Mouse (Mus musculus): ENCODE data around the gene Ssr2. TPM values are rescaled to one million over a fixed set of nuclear protein-coding genes. Genes with fewer than 3 reads are reported as not detected.

Ssr2 gene
- total and polyA plus RNA-seq, 3 experiments = 346 to 377 (median 364) TPM

DNA sequence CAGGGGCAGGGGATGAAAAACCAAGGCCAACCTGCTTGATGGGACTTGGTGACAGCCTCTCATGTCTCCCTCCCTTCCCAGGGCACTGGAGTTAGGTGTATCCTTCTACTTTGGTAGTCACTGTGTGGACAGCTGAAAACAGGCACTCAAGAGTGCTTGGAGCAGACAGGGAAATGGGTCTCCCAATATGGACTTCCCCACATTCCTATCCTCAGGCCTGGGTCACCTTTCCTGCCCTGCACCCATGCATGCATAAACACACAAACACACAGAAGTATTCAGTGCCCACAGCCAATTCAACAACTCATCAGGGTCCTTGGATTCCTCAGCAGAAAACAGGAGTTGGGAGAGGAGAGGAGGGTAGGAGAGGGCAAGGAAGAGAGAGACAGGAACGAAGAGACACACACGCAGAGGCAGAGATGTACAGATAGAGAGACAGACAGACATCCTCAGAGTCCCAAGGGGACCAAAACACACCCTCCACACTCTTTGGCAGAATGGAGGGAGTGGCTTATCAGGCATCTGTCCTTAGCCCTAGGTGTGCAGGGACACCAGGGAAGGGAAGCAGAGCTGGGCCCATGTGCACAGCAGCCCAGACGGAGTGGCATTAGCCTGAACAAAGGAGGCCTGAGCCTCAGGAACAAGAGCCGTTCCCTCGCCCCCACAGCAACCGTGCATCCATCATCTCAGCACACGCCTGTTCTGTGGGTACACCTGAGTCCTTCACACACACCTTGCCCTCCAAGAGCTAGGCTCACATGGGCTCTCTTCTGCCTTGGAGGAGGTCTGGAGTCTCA is 46.3 kb upstream of the Ssr2 start:
- Histone ChIP-seq H3K9ac (ENCODE audit: insufficient read depth, low read depth) (no peak overlapping the region), H3K9me3 (replicated peaks; ENCODE audit: low read length) (no peaks in the 10 kb centered on the region), H3K4me1 (ENCODE audit: control insufficient read depth in 1 of 2, insufficient read depth in 2 of 2) (peaks cover 20 to 49% of the 10 kb centered on the region in 2 experiments), H3K27ac (ENCODE audit: insufficient read depth, low read depth) (no peak overlapping the region), H3K4me3 (replicated peaks in 1 of 3; ENCODE audit: low read depth in 2 of 3, low read length in 2 of 3, poor library complexity in 1 of 3) (no peak overlapping the region), H3K27me3 (replicated peaks) (peaks cover 9% of the 10 kb centered on the region), H3K4me2 (ENCODE audit: insufficient read depth, low read depth, poor library complexity, severe bottlenecking) (no peak overlapping the region), H3K36me3 (replicated peaks in 1 of 2; ENCODE audit: control insufficient read depth in 1 of 2, insufficient read depth in 1 of 2, low read length in 1 of 2) (peaks cover 2 to 25% of the 10 kb centered on the region in 2 experiments), H3K79me2 (replicated peaks; ENCODE audit: control insufficient read depth, extremely low read depth, insufficient read depth, poor library complexity, severe bottlenecking) (no peaks in the 10 kb centered on the region)
- no peak for DNase-seq (ENCODE audit: extremely low read depth)
- in situ Hi-C loops (cut with MboI; ENCODE audit: low pct_ligation_motif_present, low pct_unique_long_range_greater_than_20kb, low sequenced_read_pairs) = no loop called here
- no peak for TF ChIP-seq SMC3 (IDR thresholded peaks at IDR 0.05; ENCODE audit: low read depth, low read length)
- TF ChIP-seq RAD21 (IDR thresholded peaks at IDR 0.05; ENCODE audit: low read depth, low read length) = no peak
- TF ChIP-seq MYC (IDR thresholded peaks at IDR 0.05; ENCODE audit: low read depth, low read length) = no peak
- no peak for TF ChIP-seq MAFK (IDR thresholded peaks at IDR 0.05; ENCODE audit: insufficient replicate concordance, low read length)
- TF ChIP-seq RCOR1 (conservative IDR thresholded peaks at IDR 0.05; ENCODE audit: low read depth, low read length) = no peak
- no peak for TF ChIP-seq UBTF (IDR thresholded peaks at IDR 0.05; ENCODE audit: low read depth, low read length)
- no peak for TF ChIP-seq POLR2AphosphoS2 (IDR thresholded peaks at IDR 0.05; ENCODE audit: low read depth, low read length)
- TF ChIP-seq GABPA (IDR thresholded peaks at IDR 0.05; ENCODE audit: insufficient replicate concordance, low read depth, low read length) = no peak
- no peak for TF ChIP-seq KAT2A (IDR thresholded peaks at IDR 0.05; ENCODE audit: insufficient replicate concordance, low read length)
- TF ChIP-seq MAZ (IDR thresholded peaks at IDR 0.05; ENCODE audit: low read depth, low read length) = no peak
- TF ChIP-seq USF2 (conservative IDR thresholded peaks at IDR 0.05; ENCODE audit: low read depth, low read length) = no peak
- no peak for TF ChIP-seq MAX (IDR thresholded peaks at IDR 0.05; ENCODE audit: low read length)
- no peak for TF ChIP-seq ZNF384 (IDR thresholded peaks at IDR 0.05; ENCODE audit: low read depth, low read length)
- no peak for TF ChIP-seq CTCF (conservative IDR thresholded peaks at IDR 0.05 in 1 of 2, IDR thresholded peaks at IDR 0.05 in 1 of 2; ENCODE audit: low read depth in 2 of 2, low read length in 2 of 2)
- TF ChIP-seq EP300 (IDR thresholded peaks at IDR 0.05; ENCODE audit: low read length) = no peak
- TF ChIP-seq E2F4 (IDR thresholded peaks at IDR 0.05; ENCODE audit: insufficient replicate concordance, low read depth, low read length) = no peak
- TF ChIP-seq TBP (conservative IDR thresholded peaks at IDR 0.05; ENCODE audit: low read depth, low read length) = no peak
- TF ChIP-seq BHLHE40 (IDR thresholded peaks at IDR 0.05; ENCODE audit: low read depth, low read length) = no peak
- TF ChIP-seq NRF1 (IDR thresholded peaks at IDR 0.05; ENCODE audit: low read depth, low read length) = no peak
- dilution Hi-C loops (cut with MboI; ENCODE audit: extremely low pct_ligation_motif_present, extremely low pct_unique_long_range_greater_than_20kb, low sequenced_read_pairs) = no loop called here

Measured in CH12.LX (cell line).